37 mouse cellular contexts compared by ENCODE assay signal in the genomic region with DNA sequence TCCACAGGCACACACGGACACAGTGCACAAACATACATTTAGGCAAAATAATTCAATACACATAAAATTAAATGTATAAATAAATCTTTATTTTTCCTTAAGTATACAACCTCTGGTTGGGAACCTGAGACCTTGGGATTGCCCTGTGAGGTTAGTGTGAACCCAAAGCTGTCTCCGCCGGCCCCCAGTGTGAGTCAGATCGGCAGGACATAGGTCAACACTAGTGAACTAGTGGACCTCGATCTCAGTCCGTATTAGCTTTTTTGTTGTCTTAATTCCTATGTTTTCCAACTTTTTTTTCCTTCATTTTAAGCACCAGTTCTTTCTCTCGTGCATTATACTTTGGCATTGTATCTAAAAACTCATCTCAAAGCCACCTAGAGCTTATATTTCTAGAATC. TPM values are rescaled to one million over a fixed set of nuclear protein-coding genes. Genes with fewer than 3 reads are reported as not detected.
"Had no signal": no experiment of that assay in that cellular context is flagged by ENCODE, and none has a peak within 500 bp of the region (broad histone marks: within the 10 kb centered on the region; RNA-seq: fewer than 3 reads in every experiment).

No protein-coding gene starts in this region.

- DNase-seq: forebrain, postnatal 0 days; gastrocnemius, postnatal 14 days; gastrocnemius, postnatal 36 days; heart, adult 2 months; heart, postnatal 14 days; heart, postnatal 36 days; layer of hippocampus, adult 9-11 months; layer of hippocampus, postnatal 36 days; left cerebral cortex, postnatal 4 days; liver, embryonic 13.5 days; liver, postnatal 0 days had no signal

- H3K27ac ChIP-seq: heart, adult 2 months; heart, embryonic 13.5 days; heart, embryonic 15.5 days; hindbrain, embryonic 13.5 days; hindbrain, embryonic 15.5 days; hindbrain, postnatal 0 days; liver, embryonic 13.5 days; liver, embryonic 15.5 days had no signal

- H3K9me3 ChIP-seq: heart, embryonic 13.5 days; heart, embryonic 15.5 days; hindbrain, embryonic 13.5 days; hindbrain, embryonic 15.5 days; limb, embryonic 12.5 days; liver, embryonic 13.5 days; liver, embryonic 15.5 days had no signal

- ATAC-seq: forebrain, postnatal 0 days; hindbrain, postnatal 0 days; intestine, embryonic 16.5 days; liver, postnatal 0 days had no signal

- H3K9ac ChIP-seq: forebrain, postnatal 0 days; heart, embryonic 13.5 days; heart, embryonic 15.5 days; hindbrain, embryonic 13.5 days; hindbrain, embryonic 15.5 days; limb, embryonic 12.5 days; liver, embryonic 13.5 days; liver, embryonic 15.5 days; liver, postnatal 0 days had no signal

- H3K4me3 ChIP-seq: heart, adult 2 months; heart, embryonic 13.5 days; heart, embryonic 15.5 days; hindbrain, embryonic 13.5 days; hindbrain, embryonic 15.5 days; limb, embryonic 12.5 days; liver, embryonic 13.5 days; liver, embryonic 15.5 days had no signal

- H3K27me3 ChIP-seq: heart, embryonic 15.5 days; hindbrain, embryonic 15.5 days; limb, embryonic 12.5 days; liver, embryonic 13.5 days; liver, embryonic 15.5 days had no signal

- H3K4me2 ChIP-seq: heart, embryonic 11.5 days; heart, embryonic 13.5 days; heart, embryonic 15.5 days; hindbrain, embryonic 13.5 days; hindbrain, embryonic 15.5 days; limb, embryonic 12.5 days; liver, embryonic 11.5 days; liver, embryonic 13.5 days; liver, embryonic 15.5 days had no signal

- H3K36me3 ChIP-seq: heart, embryonic 13.5 days; heart, embryonic 15.5 days; hindbrain, embryonic 13.5 days; hindbrain, embryonic 15.5 days; limb, embryonic 12.5 days; liver, embryonic 13.5 days; liver, embryonic 15.5 days had no signal

RNA-seq across cellular contexts. Expression of gene Slc2a5, which starts 8.8 kb away (rescaled TPM):
- total RNA-seq: gastrocnemius, adult 18-20 months; gastrocnemius, adult 8-10 months; hematopoietic stem cell, adult 5-6 weeks had no signal

RNA-seq across cellular contexts. Expression of gene Slc2a7, which starts 20.9 kb away (rescaled TPM):
- total RNA-seq: forebrain, postnatal 0 days; gastrocnemius, adult 18-20 months; gastrocnemius, adult 8-10 months; gastrocnemius, postnatal 14 days; gastrocnemius, postnatal 36 days; heart, adult 2 months; heart, postnatal 14 days; heart, postnatal 36 days; hematopoietic stem cell, adult 5-6 weeks; hindbrain, postnatal 0 days; layer of hippocampus, adult 18-20 months; layer of hippocampus, adult 8-10 months; layer of hippocampus, postnatal 14 days; layer of hippocampus, postnatal 36 days; left cerebral cortex, adult 18-20 months; left cerebral cortex, adult 8-10 months; left cerebral cortex, postnatal 10 days; left cerebral cortex, postnatal 25 days; left cerebral cortex, postnatal 4 days had no signal
- polyA plus RNA-seq: forebrain, postnatal 0 days; gonadal fat pad, adult 2 months; heart, adult 2 months; heart, embryonic 11.5 days; heart, embryonic 13.5 days; heart, embryonic 15.5 days; heart, postnatal 0 days; hindbrain, embryonic 11.5 days; hindbrain, embryonic 13.5 days; hindbrain, embryonic 15.5 days; hindbrain, postnatal 0 days; intestine, embryonic 14.5 days; kidney, embryonic 14.5 days; limb, embryonic 12.5 days; limb, embryonic 14.5 days; liver, embryonic 11.5 days; liver, embryonic 13.5 days; liver, postnatal 0 days had no signal
